Mouse (Mus musculus): Measurements from ENCODE around the gene Piezo1.

DNA sequence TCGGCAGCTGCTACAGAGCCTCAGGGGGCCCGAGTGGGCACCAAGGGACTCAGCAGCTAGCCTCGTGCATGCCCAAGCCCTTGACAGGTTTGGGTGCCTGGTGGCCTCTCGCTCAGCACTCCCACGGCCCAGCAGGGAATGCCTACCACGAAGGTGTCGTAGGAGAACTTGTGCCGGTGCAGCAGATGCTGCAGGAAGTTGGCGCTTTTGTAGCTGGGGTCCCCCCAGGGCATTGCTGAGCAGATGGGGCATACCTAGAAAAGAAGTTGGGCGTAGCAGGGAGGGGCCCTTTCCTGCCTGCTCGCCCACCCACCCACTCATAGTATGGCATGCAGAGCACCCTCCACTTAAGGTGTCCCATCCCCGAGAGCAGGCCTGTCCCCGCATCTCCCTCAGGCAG, 83.3 kb downstream of the Piezo1 start:
- no peak for TF ChIP-seq POLR2A (IDR thresholded peaks at IDR 0.05; ENCODE audit: insufficient read length, low read depth)
- TF ChIP-seq MAX (IDR thresholded peaks at IDR 0.05; ENCODE audit: low read depth) = no peak
- TF ChIP-seq USF1 (IDR thresholded peaks at IDR 0.05; ENCODE audit: low read depth) = no peak
- no peak for TF ChIP-seq TCF12 (IDR thresholded peaks at IDR 0.05; ENCODE audit: insufficient read depth, poor library complexity, severe bottlenecking)
- no peak for TF ChIP-seq MYOG (IDR thresholded peaks at IDR 0.05; ENCODE audit: control insufficient read depth in 1 of 3, insufficient read depth in 1 of 3, insufficient read length in 2 of 3, low read depth in 2 of 3)

Measured in myocyte (in vitro differentiated cells).